In genomic region chr8:111157617-111158016, GRCm38 (mm10) we compare ENCODE assay signal across 9 mouse cellular contexts.
DNase-seq lines count a peak whose midpoint lies in the region; ATAC-seq and TF ChIP-seq lines count a peak whose summit lies in the region.
"Had no signal": no experiment of that assay in that cellular context is flagged by ENCODE, and none has a peak within 500 bp of the region (broad histone marks: within the 10 kb centered on the region; RNA-seq: fewer than 3 reads in every experiment).

No protein-coding gene starts in this region.

- 0 out of 2 replicates have a peak, but pooled peaks have one; percentile 49 for ATAC-seq in kidney, embryonic 16.5 days (ENCODE audit: low FRiP score, low TSS enrichment)
- 0 out of 2 replicates have a peak, but pooled peaks have one; percentile 35 for ATAC-seq in liver, embryonic 16.5 days (ENCODE audit: low read depth)

- H3K79me2 ChIP-seq in C2C12 (ENCODE audit: control insufficient read depth, insufficient read depth), result no peaks in the 10 kb centered on the region

- no peaks in the 10 kb centered on the region for H3K79me3 ChIP-seq in C2C12 (ENCODE audit: low read depth)

- peak; percentile 14 for DNase-seq in T-cell, adult 2 months (ENCODE audit: low spot score)
- peak; percentile 64 to 66 for DNase-seq in cerebellum, postnatal 36 days
- peak; percentile 23 to 38 for DNase-seq in gastrocnemius, postnatal 36 days
- peak; percentile 59 for DNase-seq in retina, postnatal 1 day
- DNase-seq in urinary bladder, postnatal 14 days (ENCODE audit: low spot score), result peak; percentile 70

- no peak overlapping the region for H3ac ChIP-seq in C2C12 (ENCODE audit: control insufficient read depth, insufficient read length, low read depth)

- no peak overlapping the region for H3K9ac ChIP-seq in kidney, embryonic 16.5 days (replicated peaks; ENCODE audit: low read length)
- no peak overlapping the region for H3K9ac ChIP-seq in liver, embryonic 16.5 days (ENCODE audit: low read depth, low read length)

- H3K27me3 ChIP-seq in C2C12 (ENCODE audit: control insufficient read depth, insufficient read depth, insufficient read length), result no peaks in the 10 kb centered on the region
- no peaks in the 10 kb centered on the region for H3K27me3 ChIP-seq in kidney, embryonic 16.5 days (ENCODE audit: insufficient read depth, low read length)
- H3K27me3 ChIP-seq in liver, embryonic 16.5 days (ENCODE audit: control insufficient read depth, insufficient read depth, low read depth, low read length), result no peaks in the 10 kb centered on the region
- H3K27me3 ChIP-seq: megakaryocyte, embryonic 14.5 days had no signal

- H3K4me1 ChIP-seq in kidney, embryonic 16.5 days (ENCODE audit: insufficient read depth, low read length), result no peaks in the 10 kb centered on the region
- H3K4me1 ChIP-seq in liver, embryonic 16.5 days (ENCODE audit: control insufficient read depth, low read depth, low read length), result no peaks in the 10 kb centered on the region

- H3K4me3 ChIP-seq in C2C12 (ENCODE audit: insufficient read depth, poor library complexity, severe bottlenecking), result no peak overlapping the region
- no peak overlapping the region for H3K4me3 ChIP-seq in kidney, embryonic 16.5 days (ENCODE audit: low read length)
- H3K4me3 ChIP-seq in liver, embryonic 16.5 days (ENCODE audit: low read depth, low read length), result no peak overlapping the region
- H3K4me3 ChIP-seq: megakaryocyte, embryonic 14.5 days had no signal

- peaks cover 38% of the 10 kb centered on the region for H3K36me3 ChIP-seq in C2C12 (ENCODE audit: control insufficient read depth, insufficient read depth)
- H3K36me3 ChIP-seq in kidney, embryonic 16.5 days (ENCODE audit: insufficient read depth, low read length), result peaks cover 68% of the 10 kb centered on the region
- H3K36me3 ChIP-seq in liver, embryonic 16.5 days (ENCODE audit: control insufficient read depth, insufficient read depth), result peaks cover 22% of the 10 kb centered on the region

- H3K9me3 ChIP-seq in kidney, embryonic 16.5 days (ENCODE audit: low read length), result no peaks in the 10 kb centered on the region
- H3K9me3 ChIP-seq in liver, embryonic 16.5 days (replicated peaks; ENCODE audit: control insufficient read depth, low read length), result no peaks in the 10 kb centered on the region
- H3K9me3 ChIP-seq: megakaryocyte, embryonic 14.5 days had no signal

- H3K27ac ChIP-seq in kidney, embryonic 16.5 days (ENCODE audit: low read length), result no peak overlapping the region
- H3K27ac ChIP-seq in liver, embryonic 16.5 days (ENCODE audit: low read length), result no peak overlapping the region

- intact Hi-C loops in gastrocnemius, postnatal 36 days (cut with DNase I), result no loop called here

- peak; percentile 93 for TF ChIP-seq CTCF in C2C12 (IDR thresholded peaks at IDR 0.05; ENCODE audit: control insufficient read depth, insufficient read depth, insufficient read length)

- no peak overlapping the region for H3K4me2 ChIP-seq in kidney, embryonic 16.5 days (replicated peaks; ENCODE audit: low read depth, low read length)
- no peak overlapping the region for H3K4me2 ChIP-seq in liver, embryonic 16.5 days (ENCODE audit: low read depth, low read length)

- 44% methylated on average over 14 of the region's 14 CpGs for WGBS in kidney, embryonic 16.5 days
- 47% methylated on average over 14 of the region's 14 CpGs for WGBS in liver, embryonic 16.5 days (ENCODE audit: insufficient replicate concordance)

TF ChIP-seq in C2C12, 6 proteins besides CTCF, POLR2A, EP300 and RAD21:
- TF ChIP-seq FOSL1 (IDR thresholded peaks at IDR 0.05; ENCODE audit: insufficient read depth, low read length, poor library complexity, severe bottlenecking) (no peak), CEBPB (IDR thresholded peaks at IDR 0.05; ENCODE audit: low read depth) (no peak), MYOG (IDR thresholded peaks at IDR 0.05; ENCODE audit: control insufficient read depth, extremely low read depth, insufficient read length) (no peak), USF1 (IDR thresholded peaks at IDR 0.05; ENCODE audit: low read depth) (no peak), MYOD1 (IDR thresholded peaks at IDR 0.05; ENCODE audit: control insufficient read depth, insufficient read length, low read depth) (no peak), MAX (IDR thresholded peaks at IDR 0.05) (no peak)

Comparison
In these comparisons a context has a peak if more than half of its experiments do, and no peak if none do; other contexts are left out.
1. DNase-seq: peak in every context shown above with its lines; median percentile 70 in urinary bladder, postnatal 14 days; 65 in cerebellum, postnatal 36 days; 59 in retina, postnatal 1 day; 30 in gastrocnemius, postnatal 36 days; 14 in T-cell, adult 2 months.